Mouse (Mus musculus) myocyte (in vitro differentiated cells): ENCODE results near the gene Spty2d1. TPM values are rescaled to one million over a fixed set of nuclear protein-coding genes. Genes with fewer than 3 reads are reported as not detected.

Source experiments
- H3K27me3 ChIP-seq: one replicate; pipeline ENCODE4 v1.6.1; 2011; ENCODE audit not compliant: control insufficient read depth, insufficient read depth, insufficient read length
- H3K36me3 ChIP-seq: one replicate; pipeline ENCODE4 v1.6.1; 2011; ENCODE audit not compliant: control insufficient read depth, insufficient read depth
- H3K4me2 ChIP-seq: one replicate; pipeline ENCODE4 v1.6.1; 2011; ENCODE audit warnings: low read depth, control low read depth
- H3K4me3 ChIP-seq: one replicate; pipeline ENCODE4 v1.5.1; 2011; ENCODE audit warnings: mild to moderate bottlenecking, control low read depth, moderate library complexity
- H3K79me2 ChIP-seq: one replicate; pipeline ENCODE4 v1.6.1; 2011; ENCODE audit not compliant: control insufficient read depth, insufficient read depth
- H3ac ChIP-seq: one replicate; pipeline ENCODE4 v1.6.1; 2011; ENCODE audit not compliant: control insufficient read depth, insufficient read length
- CEBPB ChIP-seq: IDR thresholded peaks from 2 replicates; pipeline ENCODE4 v1.6.1; 2011; ENCODE audit warnings: mild to moderate bottlenecking, moderate library complexity; ENCODE audit not compliant: poor library complexity, insufficient read depth, severe bottlenecking
- E2F4 ChIP-seq: IDR thresholded peaks from one replicate; pipeline ENCODE4 v1.6.1; 2011; ENCODE audit warnings: mild to moderate bottlenecking, control low read depth, moderate library complexity; ENCODE audit not compliant: insufficient read depth
- MAX ChIP-seq: IDR thresholded peaks from one replicate; pipeline ENCODE4 v1.6.1; 2011; ENCODE audit warnings: low read depth, mild to moderate bottlenecking, control low read depth
- MYOD1 ChIP-seq, 3 experiments: IDR thresholded peaks; one replicate each; pipeline ENCODE4 v1.6.1; 2011; ENCODE audit warnings: control low read depth in 2 of 3, low read depth in 2 of 3, mild to moderate bottlenecking in 2 of 3, moderate library complexity in 1 of 3; ENCODE audit not compliant: insufficient read length in 2 of 3, control insufficient read depth in 1 of 3
- MYOG ChIP-seq, 3 experiments: IDR thresholded peaks; one replicate each; pipeline ENCODE4 v1.6.1; 2011; ENCODE audit warnings: control low read depth in 2 of 3, low read depth in 2 of 3, mild to moderate bottlenecking in 2 of 3; ENCODE audit not compliant: insufficient read length in 2 of 3, control insufficient read depth in 1 of 3, insufficient read depth in 1 of 3
- POLR2A ChIP-seq: IDR thresholded peaks from one replicate; pipeline ENCODE4 v1.6.1; 2011; ENCODE audit warnings: low read depth, mild to moderate bottlenecking, control low read depth, moderate library complexity; ENCODE audit not compliant: insufficient read length
- POLR2AphosphoS2 ChIP-seq: IDR thresholded peaks from one replicate; pipeline ENCODE4 v1.6.1; 2011; ENCODE audit warnings: low read depth, control low read depth; ENCODE audit not compliant: insufficient read length
- REST ChIP-seq: IDR thresholded peaks from one replicate; pipeline ENCODE4 v1.6.1; 2011; ENCODE audit warnings: mild to moderate bottlenecking, control low read depth, moderate library complexity; ENCODE audit not compliant: insufficient read depth, insufficient read length
- SRF ChIP-seq: IDR thresholded peaks from one replicate; pipeline ENCODE4 v1.6.1; 2011; ENCODE audit warnings: low read depth; ENCODE audit not compliant: control insufficient read depth, insufficient read length
- TCF12 ChIP-seq: IDR thresholded peaks from one replicate; pipeline ENCODE4 v1.6.1; 2011; ENCODE audit warnings: mild to moderate bottlenecking, control low read depth; ENCODE audit not compliant: poor library complexity, insufficient read depth, severe bottlenecking
- TCF3 ChIP-seq: IDR thresholded peaks from one replicate; pipeline ENCODE4 v1.6.1; 2011; ENCODE audit warnings: low read depth, control low read depth; ENCODE audit not compliant: insufficient read length
- USF1 ChIP-seq: IDR thresholded peaks from one replicate; pipeline ENCODE4 v1.6.1; 2011; ENCODE audit warnings: low read depth, mild to moderate bottlenecking, control low read depth, moderate library complexity
- polyA plus RNA-seq: library from polyadenylated mRNA; unstranded; fragments of >200 nt; fragmentation: generic; extraction: Trizol; gene quantifications from one replicate; pipeline ENCODE4 v1.2.1, GENCODE M21; 2012; ENCODE audit warnings: missing spikeins

Spty2d1 gene
- polyA plus RNA-seq, 1 experiment: 12.0 TPM

GRCm38 (mm10) chr7:47016602-47017001 is 8.4 kb upstream of the Spty2d1 start:
- Histone ChIP-seq H3K27me3 (no peaks in the 10 kb centered on the region), H3K36me3 (no peaks in the 10 kb centered on the region), H3K79me2 (no peaks in the 10 kb centered on the region), H3K4me2 (no peak overlapping the region), H3ac (no peak overlapping the region), H3K4me3 (no peak overlapping the region)
- TF ChIP-seq MYOG (IDR thresholded peaks at IDR 0.05; ENCODE audit: control insufficient read depth in 1 of 3, insufficient read depth in 1 of 3, insufficient read length in 2 of 3, low read depth in 2 of 3): no peak
- no peak for TF ChIP-seq REST
- no peak for TF ChIP-seq SRF
- TF ChIP-seq CEBPB: no peak
- TF ChIP-seq TCF3: no peak

GRCm38 (mm10) chr7:47015390-47016065 is 7.3 kb upstream of the Spty2d1 start:
- no peak for TF ChIP-seq SRF
- no peak for TF ChIP-seq MYOD1 (IDR thresholded peaks at IDR 0.05; ENCODE audit: control insufficient read depth in 1 of 3, insufficient read length in 2 of 3, low read depth in 2 of 3)
- no peak for TF ChIP-seq MAX
- no peak for TF ChIP-seq E2F4
- no peak for TF ChIP-seq POLR2AphosphoS2
- TF ChIP-seq MYOG (IDR thresholded peaks at IDR 0.05; ENCODE audit: control insufficient read depth in 1 of 3, insufficient read depth in 1 of 3, insufficient read length in 2 of 3, low read depth in 2 of 3): no peak
- no peak for TF ChIP-seq REST
- no peak for TF ChIP-seq TCF3
- TF ChIP-seq POLR2A: no peak
- TF ChIP-seq CEBPB: no peak
- TF ChIP-seq USF1: no peak
- TF ChIP-seq TCF12: no peak
- H3K4me3 ChIP-seq: no peak overlapping the region

GRCm38 (mm10) chr7:47014564-47015389 is 6.6 kb upstream of the Spty2d1 start:
- H3ac ChIP-seq: no peak overlapping the region
- no peaks in the 10 kb centered on the region for H3K36me3 ChIP-seq
- no peak overlapping the region for H3K4me3 ChIP-seq
- H3K27me3 ChIP-seq: no peaks in the 10 kb centered on the region
- TF ChIP-seq SRF: no peak
- no peak for TF ChIP-seq CEBPB
- no peak for TF ChIP-seq REST
- peak overlapping the region; percentile 69 for H3K4me2 ChIP-seq
- no peaks in the 10 kb centered on the region for H3K79me2 ChIP-seq

More at GRCm38 (mm10) chr7:47015390-47016065, 7.3 kb upstream of the Spty2d1 start:
- Histone ChIP-seq H3K27me3 (no peaks in the 10 kb centered on the region), H3ac (no peak overlapping the region), H3K79me2 (no peaks in the 10 kb centered on the region), H3K36me3 (no peaks in the 10 kb centered on the region), H3K4me2 (peak overlapping the region; percentile 69)

- TF ChIP-seq POLR2A (no peak), SRF (no peak)
- H3K4me3 ChIP-seq: no peak overlapping the region
- peak overlapping the region; percentile 44 for H3K4me2 ChIP-seq
- H3K79me2 ChIP-seq: peaks cover 11% of the 10 kb centered on the region
- no peak overlapping the region for H3ac ChIP-seq
- no peaks in the 10 kb centered on the region for H3K27me3 ChIP-seq
- no peaks in the 10 kb centered on the region for H3K36me3 ChIP-seq
Measured at GRCm38 (mm10) chr7:47013131-47013767, 5.0 kb upstream of the Spty2d1 start.

- peak overlapping the region; percentile 17 for H3ac ChIP-seq
- H3K36me3 ChIP-seq: no peaks in the 10 kb centered on the region
- H3K27me3 ChIP-seq: no peaks in the 10 kb centered on the region
- H3K79me2 ChIP-seq: peaks cover 62% of the 10 kb centered on the region
- H3K4me2 ChIP-seq: peak overlapping the region; percentile 82
- TF ChIP-seq MYOG (IDR thresholded peaks at IDR 0.05; ENCODE audit: control insufficient read depth in 1 of 3, insufficient read depth in 1 of 3, insufficient read length in 2 of 3, low read depth in 2 of 3): peak in 1 of 3 experiments; percentile 13
- TF ChIP-seq SRF: no peak
- peak overlapping the region; percentile 80 for H3K4me3 ChIP-seq
Measured at GRCm38 (mm10) chr7:47007818-47008167, 418 bp downstream of the Spty2d1 start.
